Mouse (Mus musculus) C2C12 (cell line): Measurements from ENCODE around the gene Hist1h4f. TPM values are rescaled to one million over a fixed set of nuclear protein-coding genes. Genes with fewer than 3 reads are reported as not detected.

ENCODE experiments used
- H3K27me3 ChIP-seq: one replicate; pipeline ENCODE4 v1.6.1; 2011; ENCODE audit not compliant: control insufficient read depth, insufficient read depth, insufficient read length
- H3K36me3 ChIP-seq: one replicate; pipeline ENCODE4 v1.6.1; 2011; ENCODE audit not compliant: control insufficient read depth, insufficient read depth
- H3K4me3 ChIP-seq: one replicate; pipeline ENCODE4 v1.5.1; 2011; ENCODE audit warnings: mild to moderate bottlenecking, control low read depth; ENCODE audit not compliant: poor library complexity, insufficient read depth, severe bottlenecking
- H3K79me2 ChIP-seq: one replicate; pipeline ENCODE4 v1.6.1; 2011; ENCODE audit not compliant: control insufficient read depth, insufficient read depth
- H3K79me3 ChIP-seq: one replicate; pipeline ENCODE4 v1.6.1; 2011; ENCODE audit warnings: low read depth, control low read depth
- H3ac ChIP-seq: one replicate; pipeline ENCODE3; 2011; ENCODE audit warnings: low read depth; ENCODE audit not compliant: control insufficient read depth, insufficient read length
- CEBPB ChIP-seq: IDR thresholded peaks from one replicate; pipeline ENCODE4 v1.6.1; 2011; ENCODE audit warnings: low read depth, mild to moderate bottlenecking, control low read depth, moderate library complexity
- CTCF ChIP-seq: IDR thresholded peaks from one replicate; pipeline ENCODE4 v1.5.1; 2011; ENCODE audit not compliant: control insufficient read depth, insufficient read depth, insufficient read length
- FOSL1 ChIP-seq: IDR thresholded peaks from one replicate; pipeline ENCODE4 v1.8.0; 2011; ENCODE audit warnings: mild to moderate bottlenecking, low read length; ENCODE audit not compliant: poor library complexity, insufficient read depth, severe bottlenecking
- MAX ChIP-seq: IDR thresholded peaks from one replicate; pipeline ENCODE4 v1.6.1; 2011; ENCODE audit warnings: mild to moderate bottlenecking, control low read depth
- MYOD1 ChIP-seq: IDR thresholded peaks from one replicate; pipeline ENCODE4 v1.6.1; 2011; ENCODE audit warnings: low read depth; ENCODE audit not compliant: control insufficient read depth, insufficient read length
- MYOG ChIP-seq: IDR thresholded peaks from one replicate; pipeline ENCODE4 v1.6.1; 2011; ENCODE audit not compliant: control insufficient read depth, insufficient read length; ENCODE audit errors: extremely low read depth
- USF1 ChIP-seq: IDR thresholded peaks from one replicate; pipeline ENCODE4 v1.6.1; 2011; ENCODE audit warnings: low read depth, mild to moderate bottlenecking, control low read depth, moderate library complexity
- polyA plus RNA-seq: library from polyadenylated mRNA; unstranded; fragments of >200 nt; fragmentation: generic; extraction: Trizol; gene quantifications from one replicate; pipeline ENCODE4 v1.2.1, GENCODE M21; 2012; ENCODE audit warnings: missing spikeins

Hist1h4f gene
- polyA plus RNA-seq, 1 experiment, result 7.4 TPM

GRCm38 (mm10) chr13:23554925-23555838 lies 3.7 kb upstream of the Hist1h4f start:
- Histone ChIP-seq H3K36me3 (no peaks in the 10 kb centered on the region), H3K27me3 (no peaks in the 10 kb centered on the region), H3K79me3 (no peaks in the 10 kb centered on the region), H3K4me3 (peak overlapping the region; percentile 47), H3K79me2 (no peaks in the 10 kb centered on the region), H3ac (peak overlapping the region; percentile 93)
- TF ChIP-seq FOSL1 (no peak), CEBPB (peak; percentile 37), MAX (no peak), MYOG (no peak)

- Histone ChIP-seq H3K36me3 (no peaks in the 10 kb centered on the region), H3K4me3 (no peak overlapping the region), H3K79me3 (no peaks in the 10 kb centered on the region), H3K79me2 (no peaks in the 10 kb centered on the region), H3K27me3 (no peaks in the 10 kb centered on the region), H3ac (no peak overlapping the region)
- TF ChIP-seq MYOD1 (no peak), MYOG (no peak), CEBPB (no peak), USF1 (no peak), FOSL1 (no peak), CTCF (no peak), MAX (no peak)
Observed at GRCm38 (mm10) chr13:23554393-23554792, 2.9 kb upstream of the Hist1h4f start.

GRCm38 (mm10) chr13:23552962-23553361 lies 1.5 kb upstream of the Hist1h4f start, which contains the start of gene Hist1h1d:
Gene Hist1h1d (plus strand): TSS chr13:23553262.
- TF ChIP-seq MYOG (no peak), CEBPB (no peak), MYOD1 (no peak), FOSL1 (no peak), CTCF (no peak), USF1 (no peak), MAX (no peak)
- Histone ChIP-seq H3K27me3 (no peaks in the 10 kb centered on the region), H3K4me3 (no peak within 1 kb of the TSS)

GRCm38 (mm10) chr13:23551931-23552914 lies 775 bp upstream of the Hist1h4f start:
- H3K27me3 ChIP-seq, result no peaks in the 10 kb centered on the region
- TF ChIP-seq MYOG (no peak), MAX (no peak), CEBPB (no peak), FOSL1 (no peak), MYOD1 (no peak), USF1 (no peak), CTCF (no peak)
- no peaks in the 10 kb centered on the region for H3K79me2 ChIP-seq
- H3ac ChIP-seq, result no peak overlapping the region
- H3K4me3 ChIP-seq, result no peak overlapping the region
- H3K36me3 ChIP-seq, result no peaks in the 10 kb centered on the region
- H3K79me3 ChIP-seq, result no peaks in the 10 kb centered on the region

More at GRCm38 (mm10) chr13:23552962-23553361, 1.5 kb upstream of the Hist1h4f start, which contains the start of gene Hist1h1d:
- no peaks in the 10 kb centered on the region for H3K79me2 ChIP-seq
- H3ac ChIP-seq, result no peak within 1 kb of the TSS
- H3K36me3 ChIP-seq, result no peaks in the 10 kb centered on the region
- H3K79me3 ChIP-seq, result no peaks in the 10 kb centered on the region

GRCm38 (mm10) chr13:23550761-23551145 lies 695 bp downstream of the Hist1h4f start:
- H3K4me3 ChIP-seq, result peak overlapping the region; percentile 7
- H3K36me3 ChIP-seq, result no peaks in the 10 kb centered on the region
- H3ac ChIP-seq, result peak overlapping the region; percentile 48
- TF ChIP-seq CTCF, result no peak
- no peak for TF ChIP-seq FOSL1
- no peak for TF ChIP-seq USF1
- TF ChIP-seq MYOD1, result no peak
- TF ChIP-seq CEBPB, result no peak
- no peak for TF ChIP-seq MAX
- TF ChIP-seq MYOG, result no peak
- no peaks in the 10 kb centered on the region for H3K79me3 ChIP-seq
- H3K79me2 ChIP-seq, result no peaks in the 10 kb centered on the region
- no peaks in the 10 kb centered on the region for H3K27me3 ChIP-seq
